Mouse (Mus musculus) neural tube, embryonic 15.5 days (tissue): ENCODE data around the gene Ralgps1. TPM values are rescaled to one million over a fixed set of nuclear protein-coding genes. Genes with fewer than 3 reads are reported as not detected.
A peak's percentile ranks its signal among the peaks of the same experiment; 100 is the strongest.

Experiments
- ATAC-seq: fragments of 200-750 bp; cut with Nextera tagmentation; 2 replicates; pipeline ENCODE4 v1.8.0; 2017; ENCODE audit warnings: mild to moderate bottlenecking, moderate TSS enrichment, moderate library complexity; ENCODE audit not compliant: low FRiP score
- H3K27ac ChIP-seq: fragments of 300-500 bp; sonication (generic); replicated peaks from 2 replicates; pipeline ENCODE4 v1.5.1; 2015; ENCODE audit warnings: mild to moderate bottlenecking, inconsistent platforms
- H3K27me3 ChIP-seq: fragments of 300-500 bp; sonication (generic); replicated peaks from 2 replicates; pipeline ENCODE4 v1.6.1; 2015; ENCODE audit warnings: inconsistent platforms
- H3K36me3 ChIP-seq: fragments of 300-500 bp; sonication (generic); 2 replicates; pipeline ENCODE4 v1.6.1; 2015; ENCODE audit warnings: inconsistent platforms
- H3K4me1 ChIP-seq: fragments of 300-500 bp; sonication (generic); 2 replicates; pipeline ENCODE4 v1.6.1; 2015; ENCODE audit warnings: inconsistent platforms
- H3K4me2 ChIP-seq: fragments of 300-500 bp; sonication (generic); 2 replicates; pipeline ENCODE4 v1.6.1; 2015; ENCODE audit warnings: inconsistent platforms, mild to moderate bottlenecking, moderate library complexity
- H3K4me3 ChIP-seq: fragments of 300-500 bp; sonication (generic); replicated peaks from 2 replicates; pipeline ENCODE4 v1.5.1; 2015; ENCODE audit warnings: mild to moderate bottlenecking, inconsistent platforms
- H3K9ac ChIP-seq: fragments of 300-500 bp; sonication (generic); replicated peaks from 2 replicates; pipeline ENCODE4 v1.6.1; 2015; ENCODE audit warnings: mild to moderate bottlenecking, inconsistent platforms
- H3K9me3 ChIP-seq: fragments of 300-500 bp; sonication (generic); replicated peaks from 2 replicates; pipeline ENCODE4 v1.6.1; 2016; ENCODE audit warnings: inconsistent platforms
- WGBS: fragments of 180-500 bp; shearing (Covaris S2); methylation state at CpG from one replicate; pipeline ENCODE4 v1.1.7; 2015; ENCODE audit warnings: mixed read lengths; 5-methylcytosine and 5-hydroxymethylcytosine counted together
- polyA plus RNA-seq: library from polyadenylated mRNA; unstranded; fragments of >200 nt; fragmentation: Nextera tagmentation; extraction: Ambion mirVana; gene quantifications from 2 replicates; pipeline ENCODE4 v1.2.1, GENCODE M21; 2015

Ralgps1 gene
- polyA plus RNA-seq, 1 experiment from 2014 or later: 34.9 TPM

DNA sequence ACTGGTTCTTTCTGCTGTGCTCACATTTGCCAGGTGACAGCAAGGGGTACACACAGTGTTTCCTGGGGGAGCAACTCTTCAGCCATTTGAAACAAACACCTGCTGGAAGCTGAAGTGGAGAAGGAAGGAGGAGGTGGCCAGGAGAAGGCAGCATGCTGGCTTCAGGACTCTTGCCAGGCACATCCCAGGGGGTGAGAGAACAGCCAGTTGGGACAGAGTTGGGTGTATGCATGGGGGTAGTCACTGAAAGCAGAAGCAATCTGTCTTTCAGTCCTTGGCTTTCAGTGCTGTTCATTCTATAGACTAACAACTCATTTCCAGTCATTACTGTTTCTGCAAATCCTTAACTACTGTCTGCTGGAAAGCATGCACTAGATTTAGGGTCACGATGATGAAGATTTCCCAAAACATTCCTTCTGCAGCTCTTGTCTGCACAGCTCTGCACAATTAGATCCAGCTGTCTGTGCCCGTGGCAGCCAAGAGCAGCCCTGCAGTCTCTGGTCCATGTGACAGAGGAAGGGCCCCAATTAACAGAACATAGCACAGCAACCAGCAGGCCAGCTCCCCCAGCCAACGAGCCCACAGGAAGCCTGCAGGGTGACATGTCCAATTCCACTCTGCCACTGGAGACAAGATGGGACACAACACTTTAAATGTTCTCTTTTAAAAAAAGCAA, 70.8 kb downstream of the Ralgps1 start:
- Histone ChIP-seq H3K27ac (no peak overlapping the region), H3K4me2 (no peak overlapping the region), H3K36me3 (peaks cover 23% of the 10 kb centered on the region; the same call in 1 of the 2 replicates), H3K4me1 (peaks cover 24% of the 10 kb centered on the region), H3K4me3 (no peak overlapping the region), H3K9ac (no peak overlapping the region), H3K9me3 (no peaks in the 10 kb centered on the region), H3K27me3 (no peaks in the 10 kb centered on the region)
- WGBS: 48% methylated on average over 3 of the region's 3 CpGs
- no peak for ATAC-seq

DNA sequence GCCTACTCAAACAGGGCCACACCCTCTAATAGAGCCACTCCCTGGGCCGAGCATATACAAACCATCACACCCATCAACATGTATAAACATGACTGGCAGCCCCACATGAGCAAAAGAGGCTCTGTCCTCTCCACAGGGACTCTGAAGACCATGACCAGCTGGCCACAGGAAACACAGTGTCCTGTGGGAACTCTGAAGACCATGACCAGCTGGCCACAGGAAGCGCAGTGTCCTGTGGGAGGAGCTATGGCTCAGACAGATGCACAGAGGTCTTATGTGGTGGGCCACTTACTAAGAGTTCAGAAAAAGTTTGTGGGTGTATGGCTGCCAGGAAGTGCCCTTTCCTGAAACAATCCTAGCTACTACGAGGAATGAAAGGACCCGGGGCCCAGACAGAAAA, 72.4 kb downstream of the Ralgps1 start:
- H3K27me3 ChIP-seq: no peaks in the 10 kb centered on the region
- H3K9me3 ChIP-seq: no peaks in the 10 kb centered on the region
- no peak overlapping the region for H3K4me3 ChIP-seq
- H3K9ac ChIP-seq: no peak overlapping the region
- H3K36me3 ChIP-seq: peaks cover 23% of the 10 kb centered on the region; the same call in 1 of the 2 replicates
- H3K27ac ChIP-seq: no peak overlapping the region
- H3K4me2 ChIP-seq: no peak overlapping the region
- WGBS: 85% methylated on average over 4 of the region's 4 CpGs
- peaks cover 19% of the 10 kb centered on the region for H3K4me1 ChIP-seq
- ATAC-seq: no peak

GRCm38 (mm10) chr2:33295115-33295514, 76.2 kb downstream of the Ralgps1 start:
- peaks cover 8% of the 10 kb centered on the region for H3K4me1 ChIP-seq
- no peak overlapping the region for H3K9ac ChIP-seq
- 90% methylated on average over 5 of the region's 5 CpGs for WGBS
- H3K4me2 ChIP-seq: no peak overlapping the region
- peaks cover 17% of the 10 kb centered on the region; the same call in 1 of the 2 replicates for H3K36me3 ChIP-seq
- H3K27me3 ChIP-seq: no peaks in the 10 kb centered on the region
- H3K4me3 ChIP-seq: no peak overlapping the region
- H3K27ac ChIP-seq: no peak overlapping the region
- ATAC-seq: no peak
- H3K9me3 ChIP-seq: no peaks in the 10 kb centered on the region

DNA sequence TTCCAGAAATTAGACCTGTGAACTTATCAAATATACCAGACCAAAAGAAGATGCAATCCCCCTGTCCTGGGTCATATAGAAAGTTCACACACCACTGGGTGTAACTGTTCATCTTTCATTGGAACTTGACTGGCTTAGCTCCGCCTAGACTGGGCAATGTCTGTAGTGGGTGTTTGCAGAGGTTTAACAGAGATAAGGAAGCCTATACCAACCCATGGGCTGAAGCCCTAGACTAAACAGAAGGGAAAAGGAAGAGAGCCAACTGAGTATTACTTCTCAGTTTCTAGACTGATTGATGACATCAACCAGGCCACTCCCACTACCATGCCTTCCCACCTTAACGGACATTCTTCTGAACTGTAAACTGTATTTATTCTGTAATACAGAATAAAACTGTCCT, 79.2 kb downstream of the Ralgps1 start:
- H3K4me2 ChIP-seq: no peak overlapping the region
- H3K27me3 ChIP-seq: no peaks in the 10 kb centered on the region
- H3K36me3 ChIP-seq: peaks cover 29% of the 10 kb centered on the region
- no peaks in the 10 kb centered on the region for H3K9me3 ChIP-seq
- H3K4me1 ChIP-seq: peaks cover 5% of the 10 kb centered on the region; the same call in 1 of the 2 replicates
- H3K4me3 ChIP-seq: no peak overlapping the region
- no peak overlapping the region for H3K9ac ChIP-seq
- WGBS: 91% methylated on average over 2 of the region's 2 CpGs
- H3K27ac ChIP-seq: no peak overlapping the region
- ATAC-seq: no peak

- peaks cover 25% of the 10 kb centered on the region for H3K36me3 ChIP-seq
- no peaks in the 10 kb centered on the region for H3K9me3 ChIP-seq
- H3K27me3 ChIP-seq: no peaks in the 10 kb centered on the region
- H3K4me1 ChIP-seq: peaks cover 5% of the 10 kb centered on the region; the same call in 1 of the 2 replicates
- no peak overlapping the region for H3K4me2 ChIP-seq
- H3K27ac ChIP-seq: no peak overlapping the region
- no peak overlapping the region for H3K9ac ChIP-seq
- WGBS: 88% methylated on average over 8 of the region's 8 CpGs
- ATAC-seq: no peak
- no peak overlapping the region for H3K4me3 ChIP-seq
These were observed 80.8 kb downstream of the Ralgps1 start for GRCm38 (mm10) chr2:33290491-33290890.

- H3K4me2 ChIP-seq: no peak overlapping the region
- H3K4me3 ChIP-seq: no peak overlapping the region
- WGBS: 96% methylated on average over 5 of the region's 5 CpGs
These were observed 82.4 kb downstream of the Ralgps1 start for GRCm38 (mm10) chr2:33288837-33289236.

DNA sequence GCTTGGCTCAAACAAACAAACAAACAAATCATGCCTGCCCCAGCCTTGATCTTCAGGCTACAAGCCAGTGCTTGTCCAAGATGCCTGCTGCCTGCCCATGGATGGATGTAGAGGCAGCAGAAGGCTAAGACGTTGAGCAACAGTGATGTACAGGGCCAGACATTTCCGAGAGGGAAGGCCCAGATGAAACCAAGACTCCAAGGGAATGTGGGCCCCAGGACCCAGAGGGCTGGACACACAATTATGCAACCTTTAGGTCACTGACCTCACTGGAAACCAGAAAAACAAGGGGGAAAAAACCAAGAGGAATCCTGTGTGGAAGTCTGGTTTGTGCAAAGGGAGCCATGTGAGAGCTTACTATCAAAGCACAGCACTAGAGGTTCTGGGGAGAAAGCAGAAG, 87.6 kb downstream of the Ralgps1 start:
- no peaks in the 10 kb centered on the region for H3K9me3 ChIP-seq
- no peak overlapping the region for H3K9ac ChIP-seq
- H3K27ac ChIP-seq: no peak overlapping the region
- no peak overlapping the region for H3K4me3 ChIP-seq
- peaks cover 24% of the 10 kb centered on the region for H3K36me3 ChIP-seq
- ATAC-seq: no peak
- no peaks in the 10 kb centered on the region for H3K4me1 ChIP-seq
- no peaks in the 10 kb centered on the region for H3K27me3 ChIP-seq
- no peak overlapping the region for H3K4me2 ChIP-seq
- WGBS: 78% methylated on average over 2 of the region's 2 CpGs

More at GRCm38 (mm10) chr2:33288837-33289236, 82.4 kb downstream of the Ralgps1 start:
- no peaks in the 10 kb centered on the region for H3K9me3 ChIP-seq
- H3K27ac ChIP-seq: no peak overlapping the region
- peaks cover 5% of the 10 kb centered on the region; the same call in 1 of the 2 replicates for H3K4me1 ChIP-seq
- ATAC-seq: no peak
- no peak overlapping the region for H3K9ac ChIP-seq
- H3K27me3 ChIP-seq: no peaks in the 10 kb centered on the region
- H3K36me3 ChIP-seq: peaks cover 29% of the 10 kb centered on the region

- ATAC-seq: no peak
- H3K36me3 ChIP-seq: peaks cover 21% of the 10 kb centered on the region
- no peaks in the 10 kb centered on the region for H3K27me3 ChIP-seq
- H3K9ac ChIP-seq: no peak overlapping the region
- 74% methylated on average over 4 of the region's 4 CpGs for WGBS
- H3K4me3 ChIP-seq: no peak overlapping the region
- H3K4me2 ChIP-seq: no peak overlapping the region
- no peaks in the 10 kb centered on the region for H3K9me3 ChIP-seq
- H3K27ac ChIP-seq: peak overlapping the region; percentile 51; the same call in 1 of the 2 replicates
- H3K4me1 ChIP-seq: no peaks in the 10 kb centered on the region
These were observed 88.4 kb downstream of the Ralgps1 start for GRCm38 (mm10) chr2:33282877-33283276.

GRCm38 (mm10) chr2:33281807-33282206, 89.5 kb downstream of the Ralgps1 start:
- Histone ChIP-seq H3K4me1 (no peaks in the 10 kb centered on the region), H3K27ac (no peak overlapping the region), H3K9me3 (no peaks in the 10 kb centered on the region), H3K4me3 (no peak overlapping the region), H3K4me2 (no peak overlapping the region), H3K36me3 (peaks cover 14% of the 10 kb centered on the region), H3K9ac (no peak overlapping the region), H3K27me3 (no peaks in the 10 kb centered on the region)
- WGBS: 86% methylated on average over 5 of the region's 5 CpGs
- no peak for ATAC-seq

DNA sequence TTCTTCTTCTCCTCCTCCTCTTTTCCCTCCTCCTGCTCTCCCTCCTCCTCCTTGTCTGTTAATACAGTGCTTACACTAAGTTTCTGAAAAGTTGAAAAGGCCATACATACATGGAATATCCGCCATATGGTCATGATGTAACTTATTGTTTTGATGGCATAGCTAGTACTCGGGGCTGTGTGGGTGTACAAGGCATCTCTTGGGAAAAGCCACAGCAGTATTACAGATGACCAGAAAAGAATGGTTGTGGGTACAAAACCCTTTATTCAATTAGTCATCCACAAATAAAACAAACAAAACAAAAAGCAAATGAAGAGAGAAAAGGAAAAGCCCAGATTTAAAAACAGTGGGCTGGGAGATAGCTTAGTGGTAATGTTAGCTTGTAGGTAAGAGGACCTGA, 90.8 kb downstream of the Ralgps1 start:
- H3K9me3 ChIP-seq: no peaks in the 10 kb centered on the region
- H3K27me3 ChIP-seq: no peaks in the 10 kb centered on the region
- H3K4me2 ChIP-seq: no peak overlapping the region
- ATAC-seq: no peak
- no peak overlapping the region for H3K4me3 ChIP-seq
- no peak overlapping the region for H3K9ac ChIP-seq
- no peak overlapping the region for H3K27ac ChIP-seq
- H3K4me1 ChIP-seq: no peaks in the 10 kb centered on the region
- WGBS: 91% methylated on average over 2 of the region's 2 CpGs
- H3K36me3 ChIP-seq: peaks cover 14% of the 10 kb centered on the region

DNA sequence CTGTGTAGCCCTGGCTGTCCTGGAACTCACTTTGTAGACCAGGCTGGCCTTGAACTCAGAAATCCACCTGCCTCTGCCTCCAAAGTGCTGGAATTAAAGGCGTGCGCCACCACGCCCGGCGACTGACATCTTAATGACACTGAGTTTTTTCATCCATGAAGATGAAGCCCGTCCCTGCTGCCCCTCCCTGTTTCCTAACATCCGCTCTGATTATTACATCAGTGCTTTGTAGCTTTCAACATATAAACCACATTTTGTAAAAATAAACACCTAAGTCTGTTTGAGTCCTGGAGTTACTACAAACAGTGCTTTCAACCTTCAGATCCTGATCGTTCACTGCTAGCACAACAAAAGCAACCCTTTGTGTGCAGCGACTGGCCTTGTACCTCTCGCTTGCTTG, 91.5 kb downstream of the Ralgps1 start:
- no peak overlapping the region for H3K4me2 ChIP-seq
- no peak for ATAC-seq
- H3K9me3 ChIP-seq: no peaks in the 10 kb centered on the region
- no peak overlapping the region for H3K27ac ChIP-seq
- no peak overlapping the region for H3K9ac ChIP-seq
- H3K4me3 ChIP-seq: no peak overlapping the region
- peaks cover 14% of the 10 kb centered on the region for H3K36me3 ChIP-seq
- H3K4me1 ChIP-seq: no peaks in the 10 kb centered on the region
- WGBS: 83% methylated on average over 10 of the region's 10 CpGs
- H3K27me3 ChIP-seq: no peaks in the 10 kb centered on the region

DNA sequence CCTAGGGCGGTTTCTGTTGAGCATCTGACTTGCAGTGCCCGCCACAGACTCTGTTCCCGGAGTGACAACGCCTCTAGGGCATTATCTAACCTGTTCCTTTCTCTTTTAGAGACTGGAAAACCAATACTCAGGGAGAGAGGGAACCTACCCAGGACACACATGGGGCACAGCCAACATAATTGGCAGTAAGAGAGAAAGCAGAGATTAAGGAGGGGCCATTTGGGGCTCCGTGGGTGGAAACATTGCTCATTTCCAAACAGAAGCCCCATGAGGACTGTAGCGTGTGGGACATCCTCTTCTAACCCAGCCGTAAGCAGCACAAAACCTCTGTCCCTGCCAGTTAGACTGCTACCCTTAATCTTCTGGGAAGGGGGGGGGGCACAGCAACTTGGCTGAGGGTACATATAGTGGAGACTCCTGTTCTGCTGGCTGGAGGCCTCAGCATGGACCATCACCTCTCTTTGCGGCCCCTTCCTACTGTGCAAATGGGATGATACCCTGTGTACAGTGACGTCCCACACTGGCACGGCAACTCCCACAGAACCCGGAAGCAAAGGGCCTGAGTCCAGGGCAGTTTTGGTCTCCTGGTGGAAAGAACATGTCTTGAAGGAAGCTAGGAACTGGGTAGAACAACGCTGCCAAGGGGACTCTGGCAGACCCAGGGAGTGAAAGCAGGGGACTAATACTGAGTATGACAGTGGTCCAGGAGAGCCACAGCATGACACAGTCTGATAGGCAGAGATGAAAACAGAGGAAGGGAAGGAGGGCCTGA, 96.4 kb downstream of the Ralgps1 start:
- Histone ChIP-seq H3K4me2 (no peak overlapping the region), H3K36me3 (peaks cover 17% of the 10 kb centered on the region), H3K9ac (no peak overlapping the region), H3K27ac (no peak overlapping the region), H3K4me3 (no peak overlapping the region), H3K9me3 (no peaks in the 10 kb centered on the region), H3K27me3 (no peaks in the 10 kb centered on the region), H3K4me1 (0 out of 2 replicates have a peak, but pooled peaks cover 9% of the 10 kb centered on the region)
- WGBS: 83% methylated on average over 12 of the region's 12 CpGs
- ATAC-seq: no peak
